ENCODE assay signal across 8 mouse cellular contexts in genomic region chr7:19239423-19239822, GRCm38 (mm10). TPM values are rescaled to one million over a fixed set of nuclear protein-coding genes. Genes with fewer than 3 reads are reported as not detected.
A peak's percentile ranks its signal among the peaks of the same experiment; 100 is the strongest.
DNase-seq lines count a peak whose midpoint lies in the region; ATAC-seq lines count a peak whose summit lies in the region.

No protein-coding gene starts in this region.

- intact Hi-C loops in left cerebral cortex, postnatal 10 days (cut with DNase I) = loop anchor here (5.0 kb wide), 2 partner anchors 43 to 103 kb away; partner anchors contain the start of genes Ercc1, Ppm1n and Rtn2

- no peaks in the 10 kb centered on the region for H3K36me3 ChIP-seq in intestine, embryonic 14.5 days (ENCODE audit: control insufficient read depth, insufficient read depth, low read length)

- no peaks in the 10 kb centered on the region for H3K27me3 ChIP-seq in intestine, embryonic 14.5 days (replicated peaks; ENCODE audit: control insufficient read depth, insufficient read depth, low read length)

- ATAC-seq in intestine, embryonic 14.5 days (replicated peaks; ENCODE audit: low FRiP score, low TSS enrichment, low read depth) = peak; percentile 86

- 0% methylated on average over 1 of the region's 1 CpGs for WGBS in intestine, embryonic 14.5 days

- H3K9ac ChIP-seq in intestine, embryonic 14.5 days (ENCODE audit: low read length) = no peak overlapping the region

- H3K4me2 ChIP-seq in intestine, embryonic 14.5 days (ENCODE audit: low read length) = no peak overlapping the region

- peak; percentile 90 to 91 for DNase-seq in adrenal gland, adult 18-20 months (ENCODE audit: low spot score in 2 of 2)
- peak; percentile 88 for DNase-seq in embryo, embryonic 11 days
- DNase-seq in gastrocnemius, postnatal 25 days = peak; percentile 82
- peak; percentile 98 for DNase-seq in intestine, embryonic 14.5 days (ENCODE audit: low spot score)
- DNase-seq in left cerebral cortex, postnatal 10 days (ENCODE audit: extremely low spot score in 1 of 2, low spot score in 2 of 2) = peak; percentile 88 to 89
- peak; percentile 94 for DNase-seq in mesoderm, embryonic 11.5 days (ENCODE audit: low read depth, low spot score)
- DNase-seq in right cerebral cortex, postnatal 36 days (ENCODE audit: low spot score in 2 of 2) = peak; percentile 83 to 87
- peak; percentile 78 to 91 for DNase-seq in urinary bladder, postnatal 4 days (ENCODE audit: low spot score in 2 of 2)

- H3K27ac ChIP-seq in intestine, embryonic 14.5 days (ENCODE audit: low read depth) = peak overlapping the region; percentile 14; the same call in 1 of the 2 replicates

- H3K9me3 ChIP-seq in intestine, embryonic 14.5 days (ENCODE audit: control insufficient read depth, low read length) = no peaks in the 10 kb centered on the region

- no peak overlapping the region for H3K4me3 ChIP-seq in intestine, embryonic 14.5 days (ENCODE audit: low read depth, low read length)

- peaks cover 10% of the 10 kb centered on the region; the same call in 1 of the 2 replicates for H3K4me1 ChIP-seq in intestine, embryonic 14.5 days (replicated peaks; ENCODE audit: control insufficient read depth, insufficient read depth, low read length)

RNA-seq across cellular contexts. Expression of gene Opa3, which starts 11.3 kb away (rescaled TPM):
- total RNA-seq in adrenal gland, adult 18-20 months (2021) = 10 to 100 TPM; 40.8 to 56.7 TPM
- 10 to 100 TPM; 39.4 to 41.3 TPM for total RNA-seq in gastrocnemius, postnatal 25 days (2021)
- polyA plus RNA-seq in intestine, embryonic 14.5 days (2014; fragmentation: Nextera tagmentation; extraction: Ambion mirVana) = 37.4 and 43.9 TPM in 2 replicates
- 10 to 100 TPM; 36.6 to 38.0 TPM for total RNA-seq in left cerebral cortex, postnatal 10 days (2021)

RNA-seq across cellular contexts. Expression of gene Gpr4, which starts 27.1 kb away (rescaled TPM):
- total RNA-seq in adrenal gland, adult 18-20 months (2021) = 10 to 100 TPM in 1 of 2 experiments, 1 to 10 TPM in 1; 7.7 to 17.3 TPM
- total RNA-seq in gastrocnemius, postnatal 25 days (2021) = 1 to 10 TPM; 1.7 to 2.4 TPM
- polyA plus RNA-seq in intestine, embryonic 14.5 days (2014; fragmentation: Nextera tagmentation; extraction: Ambion mirVana) = 1.2 and 1.5 TPM in 2 replicates
- 1 to 10 TPM; 4.8 to 5.0 TPM for total RNA-seq in left cerebral cortex, postnatal 10 days (2021)

RNA-seq across cellular contexts. Expression of gene Vasp, which starts 32.2 kb away (rescaled TPM):
- 10 to 100 TPM; 42.9 to 56.4 TPM for total RNA-seq in adrenal gland, adult 18-20 months (2021)
- 10 to 100 TPM; 16.3 to 18.0 TPM for total RNA-seq in gastrocnemius, postnatal 25 days (2021)
- polyA plus RNA-seq in intestine, embryonic 14.5 days (2014; fragmentation: Nextera tagmentation; extraction: Ambion mirVana) = 78.5 and 79.2 TPM in 2 replicates
- total RNA-seq in left cerebral cortex, postnatal 10 days (2021) = 10 to 100 TPM; 23.1 to 23.5 TPM

RNA-seq across cellular contexts. Expression of gene Ppm1n, which starts 40.4 kb away (rescaled TPM):
- not detected for total RNA-seq in adrenal gland, adult 18-20 months (2021)
- total RNA-seq in gastrocnemius, postnatal 25 days (2021) = not detected
- 0.14 and 0.31 TPM in 2 replicates for polyA plus RNA-seq in intestine, embryonic 14.5 days (2014; fragmentation: Nextera tagmentation; extraction: Ambion mirVana)
- under 1 TPM; 0.34 to 0.49 TPM for total RNA-seq in left cerebral cortex, postnatal 10 days (2021)

RNA-seq across cellular contexts. Expression of gene Rtn2, which starts 43.0 kb away (rescaled TPM):
- 1 to 10 TPM; 5.0 to 8.6 TPM for total RNA-seq in adrenal gland, adult 18-20 months (2021)
- total RNA-seq in gastrocnemius, postnatal 25 days (2021) = 100 to 1,000 TPM; 943 to 950 TPM
- polyA plus RNA-seq in intestine, embryonic 14.5 days (2014; fragmentation: Nextera tagmentation; extraction: Ambion mirVana) = 12.2 and 14.3 TPM in 2 replicates
- total RNA-seq in left cerebral cortex, postnatal 10 days (2021) = 100 to 1,000 TPM; 145 to 151 TPM
